Mouse (Mus musculus) olfactory bulb, adult 2 months (tissue): ENCODE measurements around the gene Aacs. TPM values are rescaled to one million over a fixed set of nuclear protein-coding genes. Genes with fewer than 3 reads are reported as not detected.
"Not testable (repeated sequence)": the region's sequence is repeated elsewhere in the genome, so short reads cannot be mapped to it uniquely, and the experiment has no call there.

Source experiments
- H3K27ac ChIP-seq: fragments of 200-500 bp; 2 replicates; pipeline ENCODE4 v1.5.1; 2012; ENCODE audit warnings: low read depth, low read length; ENCODE audit not compliant: insufficient read depth
- H3K4me1 ChIP-seq: fragments of 200-500 bp; 2 replicates; pipeline ENCODE4 v1.6.1; 2012; ENCODE audit warnings: low read length; ENCODE audit not compliant: control insufficient read depth, insufficient read depth
- H3K4me3 ChIP-seq: fragments of 200-500 bp; 2 replicates; pipeline ENCODE4 v1.5.1; 2012; ENCODE audit warnings: mild to moderate bottlenecking, low read depth, low read length, moderate library complexity; ENCODE audit not compliant: insufficient read depth
- CTCF ChIP-seq: fragments of 200-500 bp; IDR thresholded peaks from 2 replicates; pipeline ENCODE4 v1.5.1; 2012; ENCODE audit warnings: low read depth, mild to moderate bottlenecking, low read length, moderate library complexity; ENCODE audit not compliant: insufficient read depth
- POLR2A ChIP-seq: fragments of 200-500 bp; IDR thresholded peaks from 2 replicates; pipeline ENCODE4 v1.6.1; 2012; ENCODE audit warnings: mild to moderate bottlenecking, low read depth, low read length, moderate library complexity; ENCODE audit not compliant: insufficient read depth
- WGBS: fragments of 180-500 bp; shearing (Covaris S2); methylation state at CpG from one replicate; pipeline ENCODE4 v1.1.7; 2018; 5-methylcytosine and 5-hydroxymethylcytosine counted together
- polyA plus RNA-seq: library from polyadenylated mRNA; stranded (reverse); fragments of >200 nt; gene quantifications from 2 replicates; pipeline ENCODE4 v1.2.4, GENCODE M21; 2012; ENCODE audit warnings: low replicate concordance; ENCODE audit not compliant: missing spikeins, insufficient read depth, insufficient read length

Gene Aacs
- polyA plus RNA-seq, 1 experiment: not detected

GRCm38 (mm10) chr5:125486088-125486487 lies 10.5 kb downstream of the Aacs start:
- no peak overlapping the region for H3K27ac ChIP-seq
- TF ChIP-seq CTCF (no peak), POLR2A (no peak)
- peaks cover 5% of the 10 kb centered on the region for H3K4me1 ChIP-seq
- 74% methylated on average over 1 of the region's 1 CpGs for WGBS
- H3K4me3 ChIP-seq: no peak overlapping the region

- TF ChIP-seq POLR2A (no peak), CTCF (no peak)
- no peak overlapping the region for H3K27ac ChIP-seq
- 74% methylated on average over 11 of the region's 11 CpGs for WGBS
These were observed 11.9 kb downstream of the Aacs start for GRCm38 (mm10) chr5:125487375-125488115.

GRCm38 (mm10) chr5:125488116-125488455 lies 12.5 kb downstream of the Aacs start:
- Histone ChIP-seq H3K4me1 (peaks cover 8% of the 10 kb centered on the region), H3K27ac (no peak overlapping the region), H3K4me3 (no peak overlapping the region)
- TF ChIP-seq POLR2A: no peak
- WGBS: 80% methylated on average over 4 of the region's 4 CpGs

More at GRCm38 (mm10) chr5:125487375-125488115, 11.9 kb downstream of the Aacs start:
- Histone ChIP-seq H3K4me1 (peaks cover 8% of the 10 kb centered on the region), H3K4me3 (no peak overlapping the region)

- WGBS: 84% methylated on average over 5 of the region's 5 CpGs
- not testable (repeated sequence) for H3K27ac ChIP-seq, H3K4me3 ChIP-seq, H3K4me1 ChIP-seq
These were observed 13.3 kb downstream of the Aacs start for GRCm38 (mm10) chr5:125488953-125489352.

GRCm38 (mm10) chr5:125491107-125491506 lies 15.5 kb downstream of the Aacs start:
- Histone ChIP-seq H3K4me3 (no peak overlapping the region), H3K27ac (no peak overlapping the region), H3K4me1 (peaks cover 3% of the 10 kb centered on the region; the same call in 1 of the 2 replicates)
- no peak for TF ChIP-seq POLR2A
- no peak for TF ChIP-seq CTCF
- 79% methylated on average over 10 of the region's 10 CpGs for WGBS

- H3K27ac ChIP-seq: no peak overlapping the region
- 80% methylated on average over 17 of the region's 17 CpGs for WGBS
These were observed 16.9 kb downstream of the Aacs start for GRCm38 (mm10) chr5:125492379-125493092.

GRCm38 (mm10) chr5:125493093-125493423 lies 17.4 kb downstream of the Aacs start:
- WGBS: 76% methylated on average over 5 of the region's 5 CpGs
- TF ChIP-seq POLR2A (no peak), CTCF (no peak)

More at GRCm38 (mm10) chr5:125492379-125493092, 16.9 kb downstream of the Aacs start:
- TF ChIP-seq CTCF: no peak
- no peak for TF ChIP-seq POLR2A
- no peak overlapping the region for H3K4me3 ChIP-seq
- 0 out of 2 replicates have a peak, but pooled peaks cover 3% of the 10 kb centered on the region for H3K4me1 ChIP-seq

GRCm38 (mm10) chr5:125495655-125496054 lies 20.0 kb downstream of the Aacs start:
- H3K4me3 ChIP-seq: no peak overlapping the region
- WGBS: 87% methylated on average over 10 of the region's 10 CpGs
- no peak for TF ChIP-seq CTCF
- TF ChIP-seq POLR2A: no peak

More at GRCm38 (mm10) chr5:125493093-125493423, 17.4 kb downstream of the Aacs start:
- H3K4me3 ChIP-seq: no peak overlapping the region
- H3K27ac ChIP-seq: no peak overlapping the region
- 0 out of 2 replicates have a peak, but pooled peaks cover 3% of the 10 kb centered on the region for H3K4me1 ChIP-seq

GRCm38 (mm10) chr5:125497821-125498600 lies 22.4 kb downstream of the Aacs start:
- 72% methylated on average over 12 of the region's 12 CpGs for WGBS
- TF ChIP-seq POLR2A (no peak), CTCF (peak; percentile 24; the same call in 1 of the 2 replicates)
- H3K27ac ChIP-seq: no peak overlapping the region

More at GRCm38 (mm10) chr5:125495655-125496054, 20.0 kb downstream of the Aacs start:
- H3K4me1 ChIP-seq: 0 out of 2 replicates have a peak, but pooled peaks cover 3% of the 10 kb centered on the region
- no peak overlapping the region for H3K27ac ChIP-seq

More at GRCm38 (mm10) chr5:125497821-125498600, 22.4 kb downstream of the Aacs start:
- Histone ChIP-seq H3K4me1 (peaks cover 2% of the 10 kb centered on the region; the same call in 1 of the 2 replicates), H3K4me3 (no peak overlapping the region)
